Mouse (Mus musculus): Measurements from ENCODE around the gene Rnf166.

GRCm38 (mm10) chr8:122488387-122488786, 12.5 kb upstream of the Rnf166 start:
- no peak for TF ChIP-seq CTCF (IDR thresholded peaks at IDR 0.05; ENCODE audit: low read depth, low read length)
- TF ChIP-seq POLR2A (IDR thresholded peaks at IDR 0.05; ENCODE audit: insufficient read depth, low read length), result no peak
- no peak for TF ChIP-seq EP300 (IDR thresholded peaks at IDR 0.05; ENCODE audit: insufficient read depth, low read depth, low read length)
